Mouse (Mus musculus) forebrain, embryonic 15.5 days (tissue): Measurements from ENCODE around the gene Btbd18. TPM values are rescaled to one million over a fixed set of nuclear protein-coding genes. Genes with fewer than 3 reads are reported as not detected.

Experiments
- ATAC-seq: fragments of 200-750 bp; cut with Nextera tagmentation; replicated peaks from 2 replicates; pipeline ENCODE4 v1.8.0; 2017; ENCODE audit warnings: mild to moderate bottlenecking, moderate TSS enrichment, moderate library complexity
- H3K27ac ChIP-seq: fragments of 300-500 bp; sonication (generic); replicated peaks from 2 replicates; pipeline ENCODE4 v1.5.1; 2015; ENCODE audit warnings: mild to moderate bottlenecking, inconsistent platforms
- H3K27me3 ChIP-seq: fragments of 300-500 bp; sonication (generic); 2 replicates; pipeline ENCODE4 v1.6.1; 2015; ENCODE audit warnings: inconsistent platforms
- H3K36me3 ChIP-seq: fragments of 300-500 bp; sonication (generic); 2 replicates; pipeline ENCODE4 v1.6.1; 2015; ENCODE audit warnings: mild to moderate bottlenecking, inconsistent platforms
- H3K4me1 ChIP-seq: fragments of 300-500 bp; sonication (generic); 2 replicates; pipeline ENCODE4 v1.6.1; 2015; ENCODE audit warnings: inconsistent platforms
- H3K4me2 ChIP-seq: fragments of 300-500 bp; sonication (generic); replicated peaks from 2 replicates; pipeline ENCODE4 v1.6.1; 2015; ENCODE audit warnings: mild to moderate bottlenecking, inconsistent platforms
- H3K4me3 ChIP-seq: fragments of 300-500 bp; sonication (generic); 2 replicates; pipeline ENCODE4 v1.5.1; 2015; ENCODE audit warnings: mild to moderate bottlenecking, inconsistent platforms
- H3K9ac ChIP-seq: fragments of 300-500 bp; sonication (generic); replicated peaks from 2 replicates; pipeline ENCODE4 v1.6.1; 2015; ENCODE audit warnings: mild to moderate bottlenecking, inconsistent platforms
- H3K9me3 ChIP-seq: fragments of 300-500 bp; sonication (generic); 2 replicates; pipeline ENCODE4 v1.6.1; 2016; ENCODE audit warnings: inconsistent platforms
- WGBS: fragments of 180-500 bp; shearing (Covaris S2); methylation state at CpG from one replicate; pipeline ENCODE4 v1.1.7; 2015; ENCODE audit warnings: mixed read lengths; 5-methylcytosine and 5-hydroxymethylcytosine counted together
- polyA plus RNA-seq: library from polyadenylated mRNA; unstranded; fragments of >200 nt; fragmentation: Nextera tagmentation; extraction: Ambion mirVana; gene quantifications from 2 replicates; pipeline ENCODE4 v1.2.1, GENCODE M21; 2015

Btbd18 gene
- polyA plus RNA-seq, 1 experiment from 2014 or later: 0.41 TPM

GRCm38 (mm10) chr2:84632999-84633398 lies 25.9 kb upstream of the Btbd18 start:
- H3K27ac ChIP-seq: no peak overlapping the region

GRCm38 (mm10) chr2:84634006-84634405 lies 24.9 kb upstream of the Btbd18 start:
- peaks cover 50% of the 10 kb centered on the region for H3K4me1 ChIP-seq
- H3K36me3 ChIP-seq: no peaks in the 10 kb centered on the region
- H3K9ac ChIP-seq: no peak overlapping the region
- no peak for ATAC-seq
- H3K27me3 ChIP-seq: no peaks in the 10 kb centered on the region
- no peak overlapping the region for H3K4me3 ChIP-seq
- no peak overlapping the region for H3K27ac ChIP-seq
- no peaks in the 10 kb centered on the region for H3K9me3 ChIP-seq
- no peak overlapping the region for H3K4me2 ChIP-seq
- WGBS: 80% methylated on average over 4 of the region's 4 CpGs

More at GRCm38 (mm10) chr2:84632999-84633398, 25.9 kb upstream of the Btbd18 start:
- peaks cover 40% of the 10 kb centered on the region for H3K4me1 ChIP-seq
- H3K4me2 ChIP-seq: no peak overlapping the region
- no peak for ATAC-seq
- no peaks in the 10 kb centered on the region for H3K36me3 ChIP-seq
- no peak overlapping the region for H3K4me3 ChIP-seq
- no peak overlapping the region for H3K9ac ChIP-seq
- no peaks in the 10 kb centered on the region for H3K27me3 ChIP-seq
- WGBS: 20% methylated on average over 3 of the region's 3 CpGs
- H3K9me3 ChIP-seq: no peaks in the 10 kb centered on the region

- Histone ChIP-seq H3K4me1 (peaks cover 50% of the 10 kb centered on the region), H3K36me3 (no peaks in the 10 kb centered on the region), H3K9ac (no peak overlapping the region; the same call in 1 of the 2 replicates), H3K4me2 (no peak overlapping the region), H3K4me3 (no peak overlapping the region), H3K27me3 (no peaks in the 10 kb centered on the region), H3K27ac (peak overlapping the region; percentile 85), H3K9me3 (no peaks in the 10 kb centered on the region)
- ATAC-seq: peak; percentile 33
- WGBS: 29% methylated on average over 4 of the region's 4 CpGs
Measured at GRCm38 (mm10) chr2:84634934-84635482, 23.9 kb upstream of the Btbd18 start.

- WGBS: 0% methylated on average over 2 of the region's 2 CpGs
- Histone ChIP-seq H3K4me3 (no peak overlapping the region), H3K9ac (no peak overlapping the region; the same call in 1 of the 2 replicates), H3K36me3 (no peaks in the 10 kb centered on the region), H3K4me2 (peak overlapping the region; percentile 18; the same call in 1 of the 2 replicates), H3K27ac (peak overlapping the region; percentile 85), H3K4me1 (peaks cover 50% of the 10 kb centered on the region), H3K9me3 (no peaks in the 10 kb centered on the region), H3K27me3 (no peaks in the 10 kb centered on the region)
- ATAC-seq: peak; percentile 95
Measured at GRCm38 (mm10) chr2:84635611-84636010, 23.3 kb upstream of the Btbd18 start.

- Histone ChIP-seq H3K4me3 (no peak overlapping the region), H3K36me3 (no peaks in the 10 kb centered on the region), H3K9me3 (no peaks in the 10 kb centered on the region), H3K4me2 (0 out of 2 replicates have a peak overlapping the region, but pooled peaks have one; percentile 18), H3K27ac (peak overlapping the region; percentile 85), H3K27me3 (no peaks in the 10 kb centered on the region), H3K4me1 (peaks cover 50% of the 10 kb centered on the region), H3K9ac (no peak overlapping the region)
- 39% methylated on average over 8 of the region's 8 CpGs for WGBS
- no peak for ATAC-seq
Measured at GRCm38 (mm10) chr2:84636231-84636741, 22.6 kb upstream of the Btbd18 start.

- no peak for ATAC-seq
- H3K4me3 ChIP-seq: no peak overlapping the region
- peak overlapping the region; percentile 24; the same call in 1 of the 2 replicates for H3K27ac ChIP-seq
- H3K4me2 ChIP-seq: no peak overlapping the region
- H3K9me3 ChIP-seq: no peaks in the 10 kb centered on the region
- no peak overlapping the region for H3K9ac ChIP-seq
- 38% methylated on average over 7 of the region's 7 CpGs for WGBS
- H3K27me3 ChIP-seq: no peaks in the 10 kb centered on the region
- H3K4me1 ChIP-seq: peaks cover 50% of the 10 kb centered on the region
- no peaks in the 10 kb centered on the region for H3K36me3 ChIP-seq
Measured at GRCm38 (mm10) chr2:84637452-84638165, 21.3 kb upstream of the Btbd18 start.

GRCm38 (mm10) chr2:84638428-84639220 lies 20.3 kb upstream of the Btbd18 start:
- no peak for ATAC-seq
- WGBS: 71% methylated on average over 5 of the region's 5 CpGs
- no peak overlapping the region for H3K9ac ChIP-seq

GRCm38 (mm10) chr2:84640833-84641232 lies 18.0 kb upstream of the Btbd18 start:
- no peak for ATAC-seq
- Histone ChIP-seq H3K36me3 (no peaks in the 10 kb centered on the region), H3K4me1 (peaks cover 33% of the 10 kb centered on the region), H3K27ac (no peak overlapping the region), H3K27me3 (no peaks in the 10 kb centered on the region), H3K9ac (no peak overlapping the region), H3K4me3 (no peak overlapping the region), H3K4me2 (no peak overlapping the region), H3K9me3 (no peaks in the 10 kb centered on the region)

More at GRCm38 (mm10) chr2:84638428-84639220, 20.3 kb upstream of the Btbd18 start:
- H3K9me3 ChIP-seq: no peaks in the 10 kb centered on the region
- no peak overlapping the region for H3K4me3 ChIP-seq
- no peaks in the 10 kb centered on the region for H3K27me3 ChIP-seq
- peaks cover 52% of the 10 kb centered on the region for H3K4me1 ChIP-seq
- no peaks in the 10 kb centered on the region for H3K36me3 ChIP-seq
- no peak overlapping the region for H3K4me2 ChIP-seq
- 0 out of 2 replicates have a peak overlapping the region, but pooled peaks have one; percentile 1 for H3K27ac ChIP-seq

- WGBS: 87% methylated on average over 1 of the region's 1 CpGs
- Histone ChIP-seq H3K9ac (no peak overlapping the region), H3K4me2 (no peak overlapping the region), H3K9me3 (no peaks in the 10 kb centered on the region), H3K36me3 (no peaks in the 10 kb centered on the region), H3K27ac (no peak overlapping the region), H3K4me1 (peaks cover 25% of the 10 kb centered on the region), H3K27me3 (no peaks in the 10 kb centered on the region), H3K4me3 (no peak overlapping the region)
- ATAC-seq: no peak
Measured at GRCm38 (mm10) chr2:84646138-84646537, 12.7 kb upstream of the Btbd18 start.

- peak overlapping the region; percentile 63 for H3K4me3 ChIP-seq
- no peaks in the 10 kb centered on the region for H3K9me3 ChIP-seq
- H3K27ac ChIP-seq: no peak overlapping the region
- H3K9ac ChIP-seq: no peak overlapping the region
- WGBS: 95% methylated on average over 6 of the region's 6 CpGs
- ATAC-seq: no peak
- peak overlapping the region; percentile 82 for H3K4me2 ChIP-seq
- H3K4me1 ChIP-seq: peaks cover 31% of the 10 kb centered on the region
- no peaks in the 10 kb centered on the region for H3K36me3 ChIP-seq
- H3K27me3 ChIP-seq: no peaks in the 10 kb centered on the region
Measured at GRCm38 (mm10) chr2:84647051-84647568, 11.8 kb upstream of the Btbd18 start.

- ATAC-seq: no peak
- Histone ChIP-seq H3K9ac (peak overlapping the region; percentile 79), H3K4me1 (peaks cover 29% of the 10 kb centered on the region), H3K36me3 (no peaks in the 10 kb centered on the region), H3K9me3 (no peaks in the 10 kb centered on the region), H3K4me2 (peak overlapping the region; percentile 82), H3K27ac (peak overlapping the region; percentile 38), H3K4me3 (peak overlapping the region; percentile 63), H3K27me3 (no peaks in the 10 kb centered on the region)
- WGBS: 21% methylated on average over 6 of the region's 6 CpGs
Measured at GRCm38 (mm10) chr2:84648369-84648768, 10.5 kb upstream of the Btbd18 start.
